10 mouse cellular contexts compared by ENCODE assay signal in the genomic region with DNA sequence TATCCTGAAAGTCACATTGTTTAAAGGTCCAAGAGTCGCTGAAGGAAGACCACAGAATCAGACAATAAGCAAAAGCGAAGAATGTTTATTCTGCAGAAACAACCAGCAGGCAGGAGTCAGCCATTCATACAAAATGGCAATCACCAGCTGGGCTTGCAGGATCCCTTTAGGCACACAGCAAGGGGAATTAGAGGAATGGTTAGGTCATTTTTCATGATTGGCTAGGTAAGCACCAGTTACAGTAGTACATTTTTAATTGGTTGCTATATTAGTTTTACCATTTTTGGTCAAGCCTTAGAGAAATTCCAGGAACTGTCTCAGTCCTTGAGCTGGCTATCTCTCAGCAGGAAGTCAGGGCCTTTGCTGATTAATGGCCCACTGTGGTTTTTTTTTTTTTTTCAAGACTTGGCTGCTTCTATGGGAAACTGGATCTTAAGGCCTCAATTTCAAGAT. TPM values are rescaled to one million over a fixed set of nuclear protein-coding genes. Genes with fewer than 3 reads are reported as not detected.
DNase-seq lines count a peak whose midpoint lies in the region; ATAC-seq and TF ChIP-seq lines count a peak whose summit lies in the region.
"Had no signal": no experiment of that assay in that cellular context is flagged by ENCODE, and none has a peak within 500 bp of the region (broad histone marks: within the 10 kb centered on the region; RNA-seq: fewer than 3 reads in every experiment).

No protein-coding gene starts in this region.

- TF ChIP-seq CTCF in kidney, postnatal 0 days (IDR thresholded peaks at IDR 0.05; ENCODE audit: low read depth), result no peak
- TF ChIP-seq CTCF in layer of hippocampus, adult 2 months (conservative IDR thresholded peaks at IDR 0.05), result no peak

- no peaks in the 10 kb centered on the region for H3K4me1 ChIP-seq in kidney, postnatal 0 days (replicated peaks; ENCODE audit: insufficient read depth, low read length)
- H3K4me1 ChIP-seq in megakaryocyte, embryonic 14.5 days, result peaks cover 58% of the 10 kb centered on the region
- H3K4me1 ChIP-seq: forebrain, embryonic 12.5 days had no signal

- DNase-seq in adrenal gland, adult 2 months, result peak; percentile 31
- DNase-seq in adrenal gland, adult 18-20 months (ENCODE audit: low spot score in 2 of 2), result no peak
- DNase-seq in kidney, postnatal 0 days (ENCODE audit: low spot score), result peak; percentile 53
- DNase-seq in kidney, adult 11 months, result no peak
- peak; percentile 19 for DNase-seq in embryo, embryonic 11 days
- no peak for DNase-seq in retina, embryonic 14.5 days (ENCODE audit: low spot score)
- DNase-seq in layer of hippocampus, adult 2 months (ENCODE audit: low spot score in 2 of 2), result no peak
- DNase-seq: heart, adult 2 months had no signal

- no peaks in the 10 kb centered on the region for H3K9me3 ChIP-seq in kidney, postnatal 0 days (replicated peaks; ENCODE audit: low read length)
- H3K9me3 ChIP-seq in megakaryocyte, embryonic 14.5 days, result peaks cover 4% of the 10 kb centered on the region; the same call in 1 of the 2 replicates
- H3K9me3 ChIP-seq: forebrain, embryonic 12.5 days had no signal

- H3K4me2 ChIP-seq in kidney, postnatal 0 days (ENCODE audit: low read length), result no peak overlapping the region
- H3K4me2 ChIP-seq: forebrain, embryonic 12.5 days had no signal

- no peak overlapping the region for H3K9ac ChIP-seq in kidney, postnatal 0 days (ENCODE audit: low read depth, low read length)
- H3K9ac ChIP-seq: forebrain, embryonic 12.5 days had no signal

- no peaks in the 10 kb centered on the region for H3K27me3 ChIP-seq in kidney, postnatal 0 days (ENCODE audit: insufficient read depth, low read length)
- H3K27me3 ChIP-seq in megakaryocyte, embryonic 14.5 days (replicated peaks), result no peaks in the 10 kb centered on the region
- H3K27me3 ChIP-seq: forebrain, embryonic 12.5 days had no signal

- H3K36me3 ChIP-seq in kidney, postnatal 0 days (ENCODE audit: insufficient read depth, low read length), result no peaks in the 10 kb centered on the region
- peaks cover 44% of the 10 kb centered on the region for H3K36me3 ChIP-seq in megakaryocyte, embryonic 14.5 days (replicated peaks; ENCODE audit: low read length)

- no peak for ATAC-seq in kidney, postnatal 0 days (replicated peaks; ENCODE audit: low FRiP score, low read depth)

- 65% methylated on average over 2 of the region's 2 CpGs for WGBS in kidney, postnatal 0 days

- H3K27ac ChIP-seq in kidney, postnatal 0 days, result no peak overlapping the region
- H3K27ac ChIP-seq in layer of hippocampus, adult 2 months, result no peak overlapping the region
- H3K27ac ChIP-seq: forebrain, embryonic 12.5 days; heart, adult 2 months had no signal

- H3K4me3 ChIP-seq in kidney, postnatal 0 days (replicated peaks; ENCODE audit: low read depth, low read length), result no peak overlapping the region
- H3K4me3 ChIP-seq in megakaryocyte, embryonic 14.5 days (replicated peaks), result peak overlapping the region; percentile 76
- no peak overlapping the region for H3K4me3 ChIP-seq in layer of hippocampus, adult 2 months
- H3K4me3 ChIP-seq: forebrain, embryonic 12.5 days; heart, adult 2 months had no signal

RNA-seq across cellular contexts. Expression of gene Zranb3, which starts 33.9 kb away (rescaled TPM):
- total RNA-seq in adrenal gland, adult 2 months (2021), result 1 to 10 TPM; 3.1 to 4.0 TPM
- 0.73 and 0.79 TPM in 2 replicates for polyA plus RNA-seq in adrenal gland, adult 2 months (2012; rRNA removed)
- total RNA-seq in adrenal gland, adult 18-20 months (2021), result 1 to 10 TPM; 3.7 to 4.6 TPM
- polyA plus RNA-seq in kidney, postnatal 0 days (2015; fragmentation: Nextera tagmentation; extraction: Ambion mirVana), result 4.1 and 4.5 TPM in 2 replicates
- polyA plus RNA-seq in megakaryocyte, embryonic 14.5 days (2012; ENCODE audit: insufficient read depth, low replicate concordance), result 0.64 TPM in 1 of 2 replicates, not detected in the other
- 1 to 10 TPM; 6.6 to 7.2 TPM for total RNA-seq in layer of hippocampus, adult 2 months (2021)

RNA-seq across cellular contexts. Expression of gene R3hdm1, which starts 34.1 kb away (rescaled TPM):
- total RNA-seq in adrenal gland, adult 2 months (2021), result 10 to 100 TPM; 61.0 to 70.2 TPM
- polyA plus RNA-seq in adrenal gland, adult 2 months (2012; rRNA removed), result 56.1 and 77.6 TPM in 2 replicates
- 10 to 100 TPM; 61.4 to 68.2 TPM for total RNA-seq in adrenal gland, adult 18-20 months (2021)
- 49.2 and 49.7 TPM in 2 replicates for polyA plus RNA-seq in kidney, postnatal 0 days (2015; fragmentation: Nextera tagmentation; extraction: Ambion mirVana)
- 28.5 and 60.9 TPM in 2 replicates for polyA plus RNA-seq in megakaryocyte, embryonic 14.5 days (2012; ENCODE audit: insufficient read depth, low replicate concordance)
- total RNA-seq in layer of hippocampus, adult 2 months (2021), result 100 to 1,000 TPM; 239 to 263 TPM

Comparison
In these comparisons a context has a peak if more than half of its experiments do, and no peak if none do; other contexts are left out.
1. DNase-seq: peak in adrenal gland, adult 2 months (single experiment), kidney, postnatal 0 days (single experiment) and embryo, embryonic 11 days (single experiment); none in adrenal gland, adult 18-20 months (0 of 2), kidney, adult 11 months (single experiment), retina, embryonic 14.5 days (single experiment) and layer of hippocampus, adult 2 months (0 of 2).